Mouse (Mus musculus): Measurements from ENCODE around the gene Mpp4. TPM values are rescaled to one million over a fixed set of nuclear protein-coding genes. Genes with fewer than 3 reads are reported as not detected.

Gene Mpp4
- polyA plus RNA-seq (2012; rRNA removed): 0.34 and 0.48 TPM in 2 replicates

DNA sequence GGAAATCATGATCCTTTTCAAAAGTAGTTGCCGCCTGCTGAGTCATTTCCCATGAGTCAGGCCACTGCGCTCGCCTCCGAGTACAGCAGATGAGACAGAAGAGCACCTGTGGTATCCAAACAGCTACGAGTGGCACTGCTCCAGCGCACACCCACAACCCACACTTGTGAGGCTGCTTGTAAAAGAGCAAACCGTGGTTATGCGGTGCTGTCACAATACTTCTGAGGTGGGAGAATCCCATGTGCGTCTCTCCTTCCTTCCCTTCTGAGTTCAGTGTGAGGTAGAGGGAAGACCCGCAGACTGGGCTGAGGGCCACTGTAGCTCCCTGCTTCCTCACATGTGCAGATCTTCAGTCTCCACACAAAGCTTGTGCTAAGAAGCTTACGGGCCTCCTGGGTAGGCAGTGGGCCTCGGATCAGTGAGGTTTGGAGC, at the start of gene Mpp4:
Gene Mpp4 (minus strand): TSS at position 360 of the 432 bp plus-strand sequence.

DNA sequence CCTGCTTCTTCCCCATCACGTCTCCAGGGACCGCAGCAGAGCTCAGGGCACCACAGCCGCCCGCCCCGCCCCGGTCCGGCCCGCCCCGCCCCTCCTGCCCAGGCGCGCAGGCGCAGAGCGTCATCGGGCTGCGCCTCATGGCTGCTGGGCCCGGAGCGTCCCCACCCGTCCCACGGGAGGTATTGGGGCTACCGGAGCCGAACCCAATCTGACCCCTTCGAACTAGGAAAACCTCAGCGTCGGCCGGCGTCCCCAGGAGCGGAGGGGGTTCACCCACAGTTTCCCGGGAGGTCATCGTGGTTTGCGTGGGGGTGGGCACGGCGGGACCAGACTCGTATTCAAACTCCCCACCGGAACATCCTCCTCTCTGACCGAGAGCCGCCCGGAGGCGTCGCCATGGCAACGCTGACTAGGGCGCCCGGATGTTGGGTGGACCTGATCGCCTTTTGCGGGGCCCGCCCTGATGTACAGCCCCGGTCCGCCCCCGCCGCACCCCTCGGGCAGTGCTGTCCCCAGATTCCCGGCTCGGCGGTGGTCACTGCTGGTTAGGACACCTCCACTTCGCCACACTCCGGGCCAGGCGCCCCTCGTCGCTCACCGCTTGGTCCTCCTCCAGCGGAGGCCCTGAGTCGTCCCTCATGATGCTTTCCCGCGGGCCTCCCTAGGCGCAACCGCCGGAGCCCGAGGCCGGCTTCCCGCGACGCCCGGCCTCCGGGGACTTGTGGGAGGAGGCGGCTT, 43.3 kb downstream of the Mpp4 start, which contains the start of gene Tmem237:
Gene Tmem237 (minus strand): TSS at position 689 of the 738 bp plus-strand sequence.

DNA sequence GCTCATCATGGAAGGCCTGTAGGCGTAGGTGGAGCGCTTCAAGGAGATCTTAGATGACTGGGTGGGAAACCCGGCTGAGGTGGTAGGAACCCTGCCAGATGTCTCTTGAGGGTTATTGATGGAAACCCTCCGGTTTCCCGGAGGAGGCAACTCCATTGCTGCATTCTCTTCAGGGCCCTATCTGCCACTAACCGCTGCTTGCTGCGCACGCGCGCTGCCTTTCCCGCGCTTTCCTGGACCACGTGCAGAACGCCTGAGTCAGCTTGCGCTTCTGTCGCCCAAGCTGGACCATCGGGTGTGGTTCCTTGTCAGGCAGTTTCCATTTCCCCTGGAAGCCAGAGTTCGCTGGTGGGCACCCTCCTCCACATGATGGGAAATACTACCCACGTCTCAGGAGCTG, 68.5 kb downstream of the Mpp4 start, which contains the start of gene C2cd6:
Gene C2cd6 (minus strand): TSS at position 196 of the 400 bp plus-strand sequence.

Other genes starting within 250 kb of the Mpp4 start
- 22.7 and 25.5 TPM in 2 replicates for gene Trak2, start 190.0 kb downstream of the Mpp4 start, polyA plus RNA-seq (2012; rRNA removed)
- 6.9 and 8.2 TPM in 2 replicates for gene Stradb, start 189.9 kb downstream of the Mpp4 start, polyA plus RNA-seq (2012; rRNA removed)
- gene C2cd6, start 68.5 kb downstream of the Mpp4 start, polyA plus RNA-seq (2012; rRNA removed): not detected in 2 replicates
- 1.1 and 1.8 TPM in 2 replicates for gene Tmem237, start 43.0 kb downstream of the Mpp4 start, polyA plus RNA-seq (2012; rRNA removed)
- 2.0 and 3.0 TPM in 2 replicates for gene Als2, start 73.8 kb upstream of the Mpp4 start, polyA plus RNA-seq (2012; rRNA removed)
- gene Cdk15, start 93.5 kb upstream of the Mpp4 start, polyA plus RNA-seq (2012; rRNA removed): 0.07 TPM in 1 of 2 replicates, not detected in the other